Mouse (Mus musculus): ENCODE data around the gene Adgrg1.

- TF ChIP-seq CTCF (IDR thresholded peaks at IDR 0.05; ENCODE audit: low read depth, low read length) (no peak), POLR2A (IDR thresholded peaks at IDR 0.05; ENCODE audit: extremely low read depth, insufficient read depth, low read length) (no peak)
Observed at GRCm38 (mm10) chr8:94981848-94982247, 7.3 kb downstream of the Adgrg1 start.
